Mouse (Mus musculus) lung, postnatal 4 days (tissue): Measurements from ENCODE around the gene Ndufaf3.

Source experiments
- DNase-seq, 2 experiments: peaks; one replicate each; pipeline ENCODE4 v3.0.0; 2021

Gene Ndufaf3

DNA sequence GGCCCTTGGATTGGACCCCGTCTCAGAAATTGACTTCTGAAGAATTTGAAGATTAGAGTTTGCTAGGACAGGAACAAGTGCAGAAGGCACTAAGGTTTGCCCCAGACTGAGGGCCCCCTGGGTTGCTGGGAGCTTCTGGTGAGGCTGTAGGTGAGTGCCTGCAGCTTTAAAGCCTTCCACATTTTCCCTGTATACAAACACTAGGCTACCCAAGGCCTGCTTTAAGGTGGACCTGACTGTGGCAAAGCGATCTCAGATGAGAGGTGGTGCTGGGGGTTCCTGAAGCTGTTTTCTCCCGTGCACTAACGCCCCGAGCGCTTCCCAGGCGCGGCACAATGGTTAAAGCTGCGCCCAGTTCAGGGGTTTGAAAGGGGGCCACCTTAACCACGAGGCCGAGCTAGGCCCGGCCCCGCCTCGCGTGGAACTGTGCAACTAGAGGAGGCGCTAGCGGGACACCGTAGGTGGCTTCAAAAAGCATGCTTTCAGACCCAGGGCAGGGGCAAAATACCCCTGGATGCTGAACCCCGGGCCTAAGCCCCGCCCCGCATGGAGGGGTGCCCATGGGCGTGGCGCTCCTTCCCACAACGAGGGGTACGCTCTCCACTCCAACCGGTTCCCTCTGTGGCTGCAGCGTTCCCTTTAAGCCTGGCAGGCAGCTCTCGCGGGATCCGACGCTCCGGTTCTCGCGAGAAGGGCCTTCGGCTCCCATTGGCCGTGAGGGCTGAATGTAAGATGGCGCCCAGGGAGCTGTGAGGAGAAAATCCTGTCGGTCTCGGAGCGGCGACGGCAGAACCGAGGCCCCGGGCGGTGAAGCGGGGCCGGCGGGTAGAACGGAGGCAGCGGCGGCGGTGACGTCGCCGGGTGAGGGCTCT lies 50.6 kb downstream of the Ndufaf3 start, which contains the start of gene Qrich1:
Qrich1 (plus strand) TSS at position 427 of the 872 bp plus-strand sequence.
- peak; percentile 95 to 97 for DNase-seq
